Mouse (Mus musculus): ENCODE data around the gene Nampt. TPM values are rescaled to one million over a fixed set of nuclear protein-coding genes. Genes with fewer than 3 reads are reported as not detected.

The Nampt gene
- polyA plus RNA-seq, 1 experiment from 2014 or later = 14.2 TPM

GRCm38 (mm10) chr12:32822066-32822465, 2.7 kb downstream of the Nampt start:
- TF ChIP-seq EP300 (optimal IDR thresholded peaks at IDR 0.05) (no peak), CTCF (IDR thresholded peaks at IDR 0.05; ENCODE audit: low read depth) (no peak)
- ATAC-seq (ENCODE audit: low FRiP score, low TSS enrichment) = no peak
- H3K27ac ChIP-seq (replicated peaks) = no peak overlapping the region

DNA sequence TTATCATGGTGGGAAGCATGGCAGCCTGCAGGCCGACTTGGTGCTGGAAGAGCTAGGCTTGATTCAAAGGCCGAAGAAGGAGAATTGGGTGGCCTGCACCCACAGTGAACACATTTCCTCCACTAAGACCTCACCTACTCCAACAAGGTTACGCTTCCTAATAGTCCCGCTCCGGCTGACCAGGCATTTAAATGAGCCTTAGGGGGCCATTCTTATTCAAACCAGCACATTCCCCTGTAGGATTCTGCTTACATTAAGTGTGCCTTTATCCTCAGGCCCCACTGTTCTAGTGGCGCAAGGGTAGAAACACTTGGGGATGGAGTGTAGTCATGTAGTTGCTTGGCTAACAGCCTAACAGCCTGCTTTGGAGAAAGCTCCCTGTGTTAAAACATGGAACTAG, 5.2 kb downstream of the Nampt start:
- H3K4me2 ChIP-seq (replicated peaks; ENCODE audit: low read depth) = no peak overlapping the region
- no peak overlapping the region for H3K27ac ChIP-seq (replicated peaks)
- H3K4me3 ChIP-seq (ENCODE audit: low read depth, low read length) = no peak overlapping the region
- no peaks in the 10 kb centered on the region for H3K9me3 ChIP-seq (ENCODE audit: control insufficient read depth, low read length)
- 94% methylated on average over 6 of the region's 6 CpGs for WGBS
- H3K4me1 ChIP-seq (replicated peaks; ENCODE audit: control insufficient read depth, insufficient read depth) = no peaks in the 10 kb centered on the region
- TF ChIP-seq CTCF (IDR thresholded peaks at IDR 0.05; ENCODE audit: low read depth) = no peak
- TF ChIP-seq EP300 (optimal IDR thresholded peaks at IDR 0.05) = no peak
- no peaks in the 10 kb centered on the region for H3K36me3 ChIP-seq (ENCODE audit: control insufficient read depth, insufficient read depth, low read length)
- no peaks in the 10 kb centered on the region for H3K27me3 ChIP-seq (ENCODE audit: control insufficient read depth, insufficient read depth, low read length)
- no peak for ATAC-seq (ENCODE audit: low FRiP score, low TSS enrichment)
- H3K9ac ChIP-seq (ENCODE audit: low read length) = no peak overlapping the region
- no peak for DNase-seq (ENCODE audit: low spot score)

More at GRCm38 (mm10) chr12:32822066-32822465, 2.7 kb downstream of the Nampt start:
- no peak overlapping the region for H3K4me3 ChIP-seq (ENCODE audit: low read depth, low read length)
- DNase-seq (ENCODE audit: low spot score) = no peak
- no peaks in the 10 kb centered on the region for H3K36me3 ChIP-seq (ENCODE audit: control insufficient read depth, insufficient read depth, low read length)
- no peaks in the 10 kb centered on the region for H3K27me3 ChIP-seq (ENCODE audit: control insufficient read depth, insufficient read depth, low read length)
- 20% methylated on average over 4 of the region's 4 CpGs for WGBS
- no peaks in the 10 kb centered on the region for H3K9me3 ChIP-seq (ENCODE audit: control insufficient read depth, low read length)
- no peak overlapping the region for H3K4me2 ChIP-seq (replicated peaks; ENCODE audit: low read depth)
- H3K4me1 ChIP-seq (replicated peaks; ENCODE audit: control insufficient read depth, insufficient read depth) = no peaks in the 10 kb centered on the region
- no peak overlapping the region for H3K9ac ChIP-seq (ENCODE audit: low read length)

DNA sequence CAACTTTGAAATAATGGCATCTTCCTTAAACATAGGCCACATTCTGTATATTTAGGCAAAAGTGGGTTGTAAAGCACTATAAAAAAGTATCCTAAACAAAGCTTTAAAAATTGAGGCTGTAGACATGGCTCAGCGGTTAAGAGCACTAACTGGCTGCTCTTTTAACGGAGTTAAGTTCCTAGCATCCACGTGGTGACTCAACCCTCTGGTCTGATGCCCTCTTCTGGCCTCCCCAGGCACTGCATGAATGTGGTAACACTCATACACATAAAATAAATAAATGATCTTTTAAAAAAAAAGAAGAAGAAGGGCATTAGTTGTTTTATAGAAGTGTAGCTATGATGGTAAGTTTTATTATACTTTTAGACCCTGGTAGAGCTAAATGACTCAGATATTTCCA, 7.6 kb downstream of the Nampt start:
- Histone ChIP-seq H3K27ac (replicated peaks) (no peak overlapping the region), H3K27me3 (ENCODE audit: control insufficient read depth, insufficient read depth, low read length) (no peaks in the 10 kb centered on the region), H3K36me3 (ENCODE audit: control insufficient read depth, insufficient read depth, low read length) (no peaks in the 10 kb centered on the region), H3K4me1 (replicated peaks; ENCODE audit: control insufficient read depth, insufficient read depth) (no peaks in the 10 kb centered on the region), H3K4me3 (ENCODE audit: low read depth, low read length) (no peak overlapping the region), H3K9me3 (ENCODE audit: control insufficient read depth, low read length) (no peaks in the 10 kb centered on the region), H3K9ac (ENCODE audit: low read length) (no peak overlapping the region), H3K4me2 (replicated peaks; ENCODE audit: low read depth) (no peak overlapping the region)
- WGBS = 39% methylated on average over 3 of the region's 3 CpGs
- TF ChIP-seq EP300 (optimal IDR thresholded peaks at IDR 0.05) (no peak), CTCF (IDR thresholded peaks at IDR 0.05; ENCODE audit: low read depth) (peak; percentile 78)
- DNase-seq (ENCODE audit: low spot score) = peak; percentile 63
- no peak for ATAC-seq (ENCODE audit: low FRiP score, low TSS enrichment)

DNA sequence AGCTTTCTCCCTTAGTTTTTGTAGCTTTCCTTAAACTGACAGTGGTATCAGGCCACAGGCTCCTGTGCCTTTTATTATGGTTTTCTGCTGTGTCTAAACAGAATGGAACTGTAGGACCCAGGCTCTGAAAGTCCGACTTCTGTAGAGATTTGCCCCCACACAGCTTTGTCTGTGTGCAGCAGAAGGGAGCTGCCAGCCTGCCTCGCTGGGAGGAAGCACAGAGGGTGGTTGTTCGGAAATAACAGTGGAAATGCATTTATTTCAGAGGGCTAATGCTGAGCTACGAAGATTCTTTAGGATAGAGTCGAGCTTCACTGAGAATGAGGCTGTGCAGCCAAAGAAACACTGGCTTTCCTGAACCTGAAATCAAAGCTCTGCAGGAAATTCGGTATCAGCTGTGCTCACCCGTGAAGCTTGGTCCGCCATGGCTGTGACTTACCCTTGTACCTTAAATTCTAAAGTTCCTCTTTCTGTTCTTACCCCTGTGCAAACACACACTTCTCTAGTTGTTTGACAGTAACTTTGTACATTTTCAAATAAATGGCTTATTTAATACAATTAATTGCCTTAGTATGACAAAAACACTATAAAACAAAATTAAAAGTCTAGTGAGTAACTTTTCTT, 8.9 kb downstream of the Nampt start:
- no peak for TF ChIP-seq CTCF (IDR thresholded peaks at IDR 0.05; ENCODE audit: low read depth)
- TF ChIP-seq EP300 (optimal IDR thresholded peaks at IDR 0.05) = no peak

GRCm38 (mm10) chr12:32829321-32830090, 10.2 kb downstream of the Nampt start:
- DNase-seq (ENCODE audit: low spot score) (no peak), ATAC-seq (ENCODE audit: low FRiP score, low TSS enrichment) (no peak)
- Histone ChIP-seq H3K27me3 (ENCODE audit: control insufficient read depth, insufficient read depth, low read length) (no peaks in the 10 kb centered on the region), H3K9ac (ENCODE audit: low read length) (no peak overlapping the region), H3K27ac (replicated peaks) (no peak overlapping the region), H3K4me3 (ENCODE audit: low read depth, low read length) (no peak overlapping the region), H3K36me3 (ENCODE audit: control insufficient read depth, insufficient read depth, low read length) (no peaks in the 10 kb centered on the region), H3K9me3 (ENCODE audit: control insufficient read depth, low read length) (no peaks in the 10 kb centered on the region), H3K4me2 (replicated peaks; ENCODE audit: low read depth) (no peak overlapping the region), H3K4me1 (replicated peaks; ENCODE audit: control insufficient read depth, insufficient read depth) (no peaks in the 10 kb centered on the region)
- TF ChIP-seq EP300 (optimal IDR thresholded peaks at IDR 0.05) (no peak), CTCF (IDR thresholded peaks at IDR 0.05; ENCODE audit: low read depth) (no peak)
- 80% methylated on average over 9 of the region's 9 CpGs for WGBS

More for the DNA sequence above, 8.9 kb downstream of the Nampt start:
- Histone ChIP-seq H3K27ac (replicated peaks) (no peak overlapping the region), H3K27me3 (ENCODE audit: control insufficient read depth, insufficient read depth, low read length) (no peaks in the 10 kb centered on the region), H3K4me1 (replicated peaks; ENCODE audit: control insufficient read depth, insufficient read depth) (no peaks in the 10 kb centered on the region), H3K9ac (ENCODE audit: low read length) (no peak overlapping the region), H3K4me3 (ENCODE audit: low read depth, low read length) (no peak overlapping the region), H3K9me3 (ENCODE audit: control insufficient read depth, low read length) (no peaks in the 10 kb centered on the region), H3K4me2 (replicated peaks; ENCODE audit: low read depth) (no peak overlapping the region), H3K36me3 (ENCODE audit: control insufficient read depth, insufficient read depth, low read length) (no peaks in the 10 kb centered on the region)
- ATAC-seq (ENCODE audit: low FRiP score, low TSS enrichment) (no peak), DNase-seq (ENCODE audit: low spot score) (no peak)
- WGBS = 59% methylated on average over 8 of the region's 8 CpGs

GRCm38 (mm10) chr12:32832076-32832475, 12.7 kb downstream of the Nampt start:
- 80% methylated on average over 3 of the region's 3 CpGs for WGBS
- TF ChIP-seq CTCF (IDR thresholded peaks at IDR 0.05; ENCODE audit: low read depth) (no peak), EP300 (optimal IDR thresholded peaks at IDR 0.05) (no peak)
- no peak overlapping the region for H3K4me2 ChIP-seq (replicated peaks; ENCODE audit: low read depth)

More at GRCm38 (mm10) chr12:32832076-32832475, 12.7 kb downstream of the Nampt start:
- peaks cover 4% of the 10 kb centered on the region; the same call in 1 of the 2 replicates for H3K36me3 ChIP-seq (ENCODE audit: control insufficient read depth, insufficient read depth, low read length)
- H3K4me1 ChIP-seq (replicated peaks; ENCODE audit: control insufficient read depth, insufficient read depth) = no peaks in the 10 kb centered on the region
- no peaks in the 10 kb centered on the region for H3K27me3 ChIP-seq (ENCODE audit: control insufficient read depth, insufficient read depth, low read length)
- ATAC-seq (ENCODE audit: low FRiP score, low TSS enrichment) (no peak), DNase-seq (ENCODE audit: low spot score) (no peak)
- H3K27ac ChIP-seq (replicated peaks) = no peak overlapping the region
- no peak overlapping the region for H3K4me3 ChIP-seq (ENCODE audit: low read depth, low read length)
- no peaks in the 10 kb centered on the region for H3K9me3 ChIP-seq (ENCODE audit: control insufficient read depth, low read length)
- H3K9ac ChIP-seq (ENCODE audit: low read length) = no peak overlapping the region

Data from stomach, postnatal 0 days (tissue).